Mouse (Mus musculus) left cerebral cortex, adult 11 months (tissue): ENCODE measurements around the gene Bbs2.

Experiments used
- DNase-seq: peaks from one replicate; pipeline ENCODE4 v3.0.0; 2022; ENCODE audit warnings: low spot score

The Bbs2 gene

DNA sequence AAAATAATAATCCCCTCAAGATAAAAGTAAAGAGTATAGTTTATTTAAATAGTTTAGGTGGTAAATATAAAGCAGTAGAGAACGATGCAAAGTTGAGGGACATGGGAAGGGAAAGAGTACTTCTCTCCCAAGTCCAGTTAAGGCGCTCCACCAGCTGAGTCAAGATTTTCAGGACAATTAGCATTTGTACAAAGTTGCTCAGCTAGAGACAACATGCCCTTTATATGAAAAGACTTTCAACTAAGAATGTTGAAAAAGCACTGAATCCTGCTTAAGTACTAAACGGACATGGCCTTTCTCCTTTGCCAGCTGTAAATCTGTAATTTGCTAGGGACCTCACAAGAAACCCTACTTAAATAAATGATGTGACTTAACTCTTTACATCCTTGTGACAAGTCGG lies 268 bp upstream of the Bbs2 start:
- DNase-seq: no peak

DNA sequence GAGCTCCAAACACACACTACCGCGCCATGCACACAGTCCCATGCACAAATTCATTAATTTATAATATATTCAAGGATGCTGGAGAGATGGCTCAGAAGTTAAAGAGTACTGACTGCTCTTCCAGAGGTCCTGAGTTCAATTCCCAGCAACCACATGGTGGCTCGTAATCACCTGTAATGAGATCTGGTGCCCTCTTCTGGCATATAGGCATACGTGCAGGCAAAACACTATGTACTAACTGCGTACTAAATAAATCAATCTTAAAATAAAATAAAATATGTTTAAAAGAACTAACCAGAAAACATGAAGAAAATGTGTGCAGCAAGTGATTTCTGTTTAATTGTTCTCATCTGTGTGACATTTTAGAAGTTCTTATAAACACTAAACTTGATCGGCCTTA lies 4.4 kb downstream of the Bbs2 start:
- DNase-seq: no peak

DNA sequence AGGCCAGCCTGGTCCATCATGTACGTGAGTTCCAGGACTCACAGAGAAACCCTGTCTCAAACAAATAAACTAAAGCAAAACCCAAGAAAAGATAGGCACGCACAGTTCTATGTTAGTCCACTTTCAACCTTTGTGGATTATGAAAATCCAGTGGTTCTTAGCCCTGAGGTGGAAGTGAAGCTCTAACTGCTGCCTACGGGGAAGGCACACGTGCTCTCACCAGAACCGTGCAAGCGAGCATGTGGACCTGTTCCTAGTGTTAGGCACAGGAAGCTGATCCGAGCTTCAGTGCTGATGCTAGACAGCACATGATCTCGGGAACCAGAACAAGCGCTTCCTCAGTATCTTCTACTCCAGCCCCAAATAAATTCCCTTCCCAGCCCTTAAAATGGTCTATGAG lies 5.9 kb downstream of the Bbs2 start:
- DNase-seq: no peak

DNA sequence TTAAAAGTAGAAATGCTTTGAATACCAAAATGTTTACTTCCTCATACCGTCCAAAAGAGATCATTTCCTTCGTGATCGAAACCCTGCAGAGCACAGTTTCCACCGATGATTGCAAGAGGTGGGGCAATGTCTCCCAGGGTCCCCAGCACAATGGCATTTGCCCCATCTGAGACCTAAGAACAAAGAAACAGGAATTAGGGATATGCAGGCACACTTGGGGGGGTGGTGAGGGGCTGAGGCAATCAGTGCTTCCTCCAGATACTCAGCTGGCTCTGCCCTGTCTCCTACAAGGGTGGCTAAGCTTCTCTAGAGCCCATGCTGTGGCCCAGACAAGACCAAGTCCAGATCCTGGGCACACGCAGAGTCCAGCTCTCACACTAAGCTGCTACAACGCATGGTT lies 9.0 kb downstream of the Bbs2 start:
- no peak for DNase-seq

DNA sequence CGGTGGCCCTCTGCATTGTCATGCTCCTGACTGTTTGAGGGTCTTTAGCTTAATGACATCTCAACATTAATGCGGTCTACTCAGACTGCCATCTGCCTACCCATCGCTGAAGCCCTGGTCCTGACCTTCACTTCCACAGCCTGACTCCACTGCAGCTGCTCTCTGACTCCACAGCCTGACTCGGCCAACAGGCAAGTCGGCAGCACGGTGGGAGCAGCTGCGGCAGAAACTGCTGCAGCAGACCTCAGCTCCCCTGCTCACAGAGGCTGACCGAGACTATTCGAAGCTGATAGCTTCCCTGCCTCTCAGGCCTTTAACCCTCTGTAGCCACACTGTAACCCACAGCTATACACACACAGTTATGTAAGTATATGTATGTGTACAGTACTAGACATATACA lies 10.8 kb downstream of the Bbs2 start:
- DNase-seq: no peak

DNA sequence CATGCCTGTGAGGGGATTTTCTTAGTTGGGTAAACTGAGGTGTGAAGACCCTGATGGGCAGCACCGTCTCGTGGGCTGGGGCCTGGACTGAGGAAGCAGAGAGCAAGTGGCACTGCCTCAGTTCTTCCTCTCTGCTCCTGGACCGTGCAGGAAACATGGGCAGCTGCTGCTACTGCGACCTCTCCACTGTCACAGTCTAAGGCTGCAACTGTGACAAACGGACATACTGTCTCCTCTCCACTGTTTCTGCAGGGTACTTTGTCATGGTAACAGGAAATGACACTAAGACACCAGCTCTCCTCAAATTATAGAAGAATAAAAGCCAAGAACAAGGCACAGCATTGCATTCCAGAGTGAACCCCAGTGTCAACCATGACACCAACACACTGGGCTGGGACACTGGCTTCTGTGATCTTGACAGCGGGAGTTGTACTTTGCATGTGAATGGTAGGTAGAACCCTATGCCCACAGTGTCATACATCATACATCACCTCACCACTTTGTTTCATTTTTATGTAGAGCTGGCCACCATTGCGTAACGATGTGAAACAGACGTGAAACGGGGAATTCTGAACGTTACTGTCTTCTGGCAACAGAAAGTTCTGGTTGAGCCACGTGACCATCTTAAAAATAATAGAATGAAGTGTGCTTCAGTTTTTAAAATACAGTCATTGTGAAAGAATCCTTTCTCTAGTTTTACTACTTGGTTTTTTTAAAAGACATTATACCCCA lies 22.1 kb downstream of the Bbs2 start:
- DNase-seq: no peak

DNA sequence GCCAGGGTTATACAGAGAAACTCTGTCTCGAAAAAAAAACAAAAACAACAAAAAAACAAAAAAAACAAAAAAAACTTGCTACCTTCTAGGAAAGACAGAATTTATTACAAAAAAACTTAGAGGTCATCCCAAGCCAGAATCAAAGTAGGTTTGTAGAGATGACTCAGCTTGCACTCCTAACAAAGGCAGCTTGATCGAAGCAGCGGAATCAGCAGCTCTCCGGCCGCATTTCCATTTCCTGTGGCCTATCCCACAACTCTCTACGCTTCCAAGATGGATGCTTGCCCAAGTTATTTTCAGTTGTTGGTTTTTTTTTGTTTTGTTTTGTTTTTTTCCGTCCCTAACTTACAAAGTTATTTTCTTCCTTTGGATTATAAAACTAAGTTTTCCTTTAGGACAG lies 29.9 kb downstream of the Bbs2 start:
- no peak for DNase-seq

DNA sequence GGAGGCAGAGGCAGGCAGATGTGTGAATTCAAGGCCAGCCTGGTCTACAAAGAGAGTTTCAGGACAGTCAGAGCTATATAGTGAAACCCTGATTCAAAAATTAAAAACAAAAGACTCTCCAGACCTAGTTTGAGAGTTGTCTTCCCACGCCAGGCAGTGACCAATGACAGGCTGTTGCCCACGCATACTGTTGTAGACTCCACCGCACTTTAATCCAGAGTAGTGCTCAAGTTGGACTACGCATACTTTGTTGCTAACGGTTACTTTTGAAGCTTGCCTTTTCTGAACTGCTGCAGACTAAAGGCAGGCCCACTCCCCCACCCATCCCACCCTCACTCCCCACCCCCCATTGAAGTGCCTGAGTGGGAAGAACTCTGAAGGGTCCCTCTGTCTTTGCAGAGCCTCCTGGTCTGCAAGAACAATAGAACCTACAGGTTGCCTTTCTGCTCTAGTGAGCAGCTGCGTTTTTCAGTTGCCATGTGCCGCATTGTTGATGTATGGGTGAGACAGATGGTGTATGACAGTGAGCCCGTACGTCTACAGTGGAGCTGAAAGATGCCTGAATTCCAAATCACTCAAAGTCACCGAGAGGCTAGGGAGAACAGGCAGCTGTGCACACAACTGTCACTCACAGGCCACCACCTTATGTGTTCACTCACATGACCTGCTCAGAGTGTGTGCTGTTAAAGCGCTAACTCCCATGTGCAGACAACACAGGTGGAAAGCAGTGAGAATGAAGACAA lies 32.4 kb downstream of the Bbs2 start:
- DNase-seq: no peak

DNA sequence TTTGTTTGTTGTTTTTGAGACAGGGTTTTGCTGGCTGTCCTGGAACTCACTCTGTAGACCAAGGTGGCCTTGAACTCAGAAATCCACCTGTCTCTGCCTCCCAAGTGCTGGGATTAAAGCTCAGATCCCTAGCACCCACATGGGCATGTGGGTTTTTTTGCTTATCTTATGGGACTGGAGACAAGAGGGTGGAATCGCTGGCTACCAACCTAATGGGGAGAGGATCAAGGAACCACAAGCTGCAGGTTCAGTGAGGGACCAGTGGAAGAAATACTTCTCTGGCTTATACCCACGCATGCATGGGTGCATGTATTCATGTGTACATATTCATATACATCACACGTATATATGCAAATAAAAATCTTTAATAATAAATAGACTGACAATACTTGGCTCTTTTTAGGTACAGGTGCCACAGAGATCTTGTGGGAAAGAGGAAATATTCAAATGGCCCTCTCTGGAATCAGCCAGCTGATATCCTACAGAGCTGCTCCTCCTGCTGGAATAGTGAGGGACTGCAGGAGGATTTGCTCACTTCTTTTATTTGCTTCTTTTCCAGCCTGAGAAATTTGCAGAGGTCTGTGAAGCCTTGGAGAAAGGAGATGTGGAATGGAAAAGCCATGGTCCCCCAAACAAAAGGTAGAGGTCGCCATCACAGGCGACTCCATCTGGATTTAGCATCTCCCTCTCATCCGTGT lies 41.4 kb downstream of the Bbs2 start:
- peak; percentile 37 for DNase-seq

DNA sequence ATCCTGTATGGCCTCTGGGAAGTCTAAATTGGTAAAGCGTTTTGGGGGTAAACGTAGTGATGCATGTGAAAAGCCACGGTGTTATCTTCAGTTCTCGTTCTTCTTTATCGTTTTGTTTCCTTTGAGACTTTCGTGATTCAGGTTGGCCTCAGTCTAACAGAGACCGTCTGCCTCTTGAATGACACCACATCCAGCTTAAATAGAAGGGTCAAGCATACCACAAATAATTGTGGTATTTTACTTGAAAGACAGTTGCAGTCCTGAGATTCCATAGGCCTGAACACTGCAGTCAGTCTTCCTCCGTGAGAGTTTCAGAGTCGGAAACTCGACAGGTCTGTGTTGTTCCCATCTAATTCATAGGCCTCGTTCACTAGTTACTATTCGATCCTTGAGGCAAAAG lies 46.0 kb downstream of the Bbs2 start:
- DNase-seq: no peak

DNA sequence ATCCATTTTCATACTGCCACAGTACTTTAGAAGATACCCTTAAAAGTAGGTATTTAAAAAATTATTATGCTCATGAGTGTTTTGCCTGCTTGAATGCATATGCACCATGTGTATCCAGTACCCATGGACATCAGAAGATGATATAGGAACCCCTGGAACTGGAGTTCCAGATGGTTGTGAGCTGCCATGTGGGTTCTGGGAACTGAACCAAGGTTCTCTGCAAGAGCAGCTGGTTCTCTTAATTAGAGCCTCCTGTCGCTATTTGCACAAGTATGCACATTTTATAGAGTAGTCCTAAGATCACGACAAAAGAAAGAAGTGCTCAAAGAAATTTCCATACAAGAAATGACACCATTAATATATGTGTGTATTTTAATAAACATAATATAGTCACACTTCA lies 50.9 kb downstream of the Bbs2 start:
- DNase-seq: no peak

DNA sequence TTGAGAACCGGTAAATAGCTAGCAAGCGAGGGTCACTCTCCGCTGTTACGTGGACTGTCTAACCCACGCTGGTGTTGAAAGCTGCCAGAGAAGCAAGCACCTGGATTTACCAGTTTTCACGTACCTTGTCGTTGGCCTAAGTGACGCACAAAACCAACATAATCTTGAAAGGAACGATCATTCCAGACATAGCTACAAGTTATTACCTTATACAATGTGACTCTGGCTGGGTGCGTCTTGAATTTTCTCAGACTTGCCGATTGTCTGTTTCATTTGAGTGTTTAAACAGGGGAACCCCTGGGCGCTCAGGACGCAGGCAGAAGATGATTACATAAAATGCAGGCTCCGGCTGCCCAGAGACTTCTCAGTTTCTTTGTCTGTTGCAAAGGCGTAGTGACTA lies 60.9 kb downstream of the Bbs2 start:
- no peak for DNase-seq

DNA sequence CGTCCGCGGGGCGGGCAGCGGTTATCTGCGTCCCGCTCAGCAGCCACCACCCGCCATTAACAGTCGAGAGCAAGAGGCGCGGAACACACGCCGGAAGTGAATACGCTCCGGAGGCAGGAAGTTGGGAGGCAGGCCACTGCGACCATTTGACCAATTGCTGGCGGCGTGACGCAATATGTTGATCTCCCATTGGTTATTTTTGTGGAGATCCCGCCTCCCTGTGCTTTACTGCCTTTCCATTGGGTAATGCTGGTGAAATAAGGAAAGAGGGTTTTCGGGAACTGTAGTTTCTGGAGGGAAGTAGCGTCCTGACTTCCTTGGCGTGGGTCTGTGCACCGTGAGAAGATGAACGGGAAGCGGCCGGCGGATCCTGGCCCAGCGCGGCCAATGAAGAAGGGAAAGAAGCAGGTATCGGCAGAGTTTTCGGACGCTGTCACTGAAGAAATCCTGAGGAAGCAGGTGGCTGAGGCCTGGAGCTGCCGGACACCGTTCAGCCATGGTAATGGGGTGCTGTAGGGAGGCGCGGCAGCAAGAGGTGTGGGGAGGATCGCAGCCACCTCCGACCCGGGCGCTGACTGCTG lies 61.7 kb downstream of the Bbs2 start, which contains the start of the genes Nudt21 and Ogfod1:
Gene Nudt21 (minus strand): TSS at position 88 of the 581 bp plus-strand sequence.
Gene Ogfod1 (plus strand): TSS at position 255 of the 581 bp plus-strand sequence.
- peak; percentile 96 for DNase-seq

DNA sequence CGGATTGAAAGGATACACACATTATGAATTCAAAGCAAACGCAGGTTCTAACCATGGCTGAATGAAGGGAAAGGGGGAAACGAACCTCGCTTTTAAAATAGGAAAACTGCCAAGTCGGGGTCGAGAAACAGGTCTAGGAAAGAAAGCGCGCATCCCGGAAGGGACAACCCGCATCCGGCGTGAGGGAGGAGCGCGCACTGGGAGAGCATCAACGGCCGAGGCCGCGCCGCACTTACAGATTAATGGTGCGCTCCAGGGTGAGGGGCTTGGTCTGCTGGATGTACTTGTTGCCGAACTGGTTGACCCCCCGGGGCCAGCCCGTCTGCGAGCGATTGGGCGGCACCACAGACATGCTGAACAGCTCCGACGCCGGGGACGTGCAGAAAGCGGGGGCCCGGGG lies 62.2 kb downstream of the Bbs2 start:
- peak; percentile 49 for DNase-seq

DNA sequence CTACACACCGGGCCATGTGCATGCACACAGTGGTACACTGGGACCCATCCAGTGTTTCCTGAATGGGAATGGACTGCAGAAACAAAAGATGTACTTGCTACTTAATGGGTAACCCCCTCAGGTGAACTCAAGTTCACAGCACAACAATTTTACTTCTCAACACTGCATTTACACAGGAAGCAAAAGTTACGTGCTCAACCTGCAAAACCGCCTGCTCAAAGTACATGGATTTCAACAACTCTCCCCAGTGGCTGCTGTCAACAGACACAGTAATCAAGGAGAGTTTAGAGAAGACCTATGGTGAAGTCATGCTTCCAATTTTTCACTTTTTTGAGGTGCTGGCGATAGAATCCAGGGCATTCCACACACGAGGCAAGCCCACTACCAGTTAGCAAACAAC lies 63.5 kb downstream of the Bbs2 start:
- no peak for DNase-seq

DNA sequence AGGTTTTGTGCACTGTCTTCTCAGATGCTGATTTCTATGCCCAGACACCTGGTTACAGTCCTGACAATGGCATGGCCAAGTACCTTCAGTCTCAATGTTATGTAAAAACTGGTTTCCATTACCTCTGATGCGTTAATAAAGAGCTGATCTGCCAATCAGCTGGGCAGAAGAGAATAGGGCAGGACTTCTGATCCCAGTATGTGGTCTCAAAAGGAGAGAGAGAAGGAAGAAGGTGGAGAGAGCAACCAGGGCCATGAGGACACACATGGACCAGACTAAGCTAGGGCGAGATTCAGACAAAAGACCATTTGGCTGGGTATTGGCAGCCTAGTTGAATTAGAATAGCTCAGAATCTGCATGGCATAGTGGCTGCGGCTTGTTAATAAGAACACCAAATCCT lies 65.1 kb downstream of the Bbs2 start:
- no peak for DNase-seq

DNA sequence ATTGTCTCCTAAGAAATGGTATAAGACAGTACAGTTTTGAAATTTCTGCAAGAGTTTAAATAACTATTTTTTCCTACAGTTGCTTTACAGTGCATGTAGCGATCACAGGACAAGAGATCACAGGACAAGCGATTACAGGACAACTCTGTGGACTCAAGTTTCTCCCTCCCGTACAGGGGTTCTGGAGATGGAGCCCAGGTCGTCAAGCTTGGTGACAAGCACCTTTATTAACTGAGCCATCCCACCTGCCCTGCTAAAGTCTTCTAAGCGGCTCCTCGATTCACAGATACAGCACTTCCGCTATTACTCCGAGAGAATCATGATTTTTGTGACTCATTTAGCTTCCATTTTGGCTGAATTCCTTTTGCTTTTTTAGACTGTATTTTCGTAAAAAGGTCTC lies 69.0 kb downstream of the Bbs2 start:
- no peak for DNase-seq

DNA sequence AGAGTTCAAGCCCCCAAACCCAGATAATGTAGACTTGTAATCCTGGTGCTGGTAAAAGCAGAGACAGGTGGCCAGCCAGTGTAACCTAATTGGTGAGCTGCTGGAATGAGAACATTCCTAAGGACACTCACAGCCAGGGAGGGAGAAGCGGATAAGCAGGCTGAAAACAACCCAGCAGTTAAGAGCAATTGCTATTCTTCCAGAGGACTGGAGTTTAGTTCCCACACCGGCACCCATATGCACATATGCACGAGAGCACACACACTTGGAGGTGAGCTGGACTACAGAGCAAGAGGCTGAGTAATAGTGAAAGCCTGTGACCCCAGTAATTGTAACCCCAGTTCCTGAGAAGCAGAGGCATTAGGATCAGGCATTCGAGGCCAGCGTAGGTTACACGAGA lies 74.8 kb downstream of the Bbs2 start:
- DNase-seq: no peak
